Mouse (Mus musculus) MEL (cell line): ENCODE measurements around the gene Ccs. TPM values are rescaled to one million over a fixed set of nuclear protein-coding genes. Genes with fewer than 3 reads are reported as not detected.

ENCODE experiments used
- DNase-seq: peaks from one replicate; pipeline ENCODE4 v3.0.0; 2011; ENCODE audit warnings: low read depth, low spot score
- H3K27ac ChIP-seq: 2 replicates; pipeline ENCODE4 v1.5.1; 2012; ENCODE audit warnings: low read depth, mild to moderate bottlenecking, control low read depth, low read length, moderate library complexity; ENCODE audit not compliant: control insufficient read depth
- H3K27me3 ChIP-seq, 2 experiments: fragments of 150-350 bp in 1 of 2; sonication (generic) in 1 of 2; 2 replicates each; pipeline ENCODE4 v1.6.1; 2012; ENCODE audit warnings: low read length in 2 of 2, mild to moderate bottlenecking in 2 of 2, improper control_type of control experiment in 1 of 2, moderate library complexity in 1 of 2; ENCODE audit not compliant: insufficient read depth in 2 of 2, control insufficient read depth in 1 of 2
- H3K36me3 ChIP-seq, 2 experiments: 2 replicates each; pipeline ENCODE4 v1.6.1; 2012 to 2014; ENCODE audit warnings: low read length in 2 of 2, improper control_type of control experiment in 1 of 2, inconsistent platforms in 1 of 2, mild to moderate bottlenecking in 1 of 2; ENCODE audit not compliant: insufficient read depth in 2 of 2, control insufficient read depth in 1 of 2
- H3K4me1 ChIP-seq, 2 experiments: fragments of 150-350 bp in 1 of 2; sonication (generic) in 1 of 2; 2 replicates each; pipeline ENCODE4 v1.6.1; 2012; ENCODE audit warnings: low read length in 2 of 2, improper control_type of control experiment in 1 of 2, mild to moderate bottlenecking in 1 of 2; ENCODE audit not compliant: insufficient read depth in 2 of 2, control insufficient read depth in 1 of 2
- H3K4me3 ChIP-seq, 2 experiments: fragments of 150-350 bp in 1 of 2; sonication (generic) in 1 of 2; 2 replicates each; pipeline ENCODE4 v1.5.1; 2012; ENCODE audit warnings: low read depth in 2 of 2, low read length in 2 of 2, mild to moderate bottlenecking in 2 of 2, moderate library complexity in 2 of 2, control low read depth in 1 of 2, improper control_type of control experiment in 1 of 2; ENCODE audit not compliant: control insufficient read depth in 1 of 2, insufficient read depth in 1 of 2
- H3K79me2 ChIP-seq: 2 replicates; pipeline ENCODE4 v1.6.1; 2012; ENCODE audit warnings: mild to moderate bottlenecking, low read length, moderate library complexity; ENCODE audit not compliant: control insufficient read depth, poor library complexity, insufficient read depth
- H3K9ac ChIP-seq: 2 replicates; pipeline ENCODE4 v1.6.1; 2012; ENCODE audit warnings: low read depth, mild to moderate bottlenecking, control low read depth, low read length, moderate library complexity; ENCODE audit not compliant: control insufficient read depth, poor library complexity, severe bottlenecking
- H3K9me3 ChIP-seq: fragments of 150-350 bp; sonication (generic); replicated peaks from 2 replicates; pipeline ENCODE4 v1.6.1; 2012; ENCODE audit warnings: mild to moderate bottlenecking, low read length, improper control_type of control experiment, moderate library complexity; ENCODE audit not compliant: insufficient read depth
- BHLHE40 ChIP-seq: IDR thresholded peaks from 2 replicates; pipeline ENCODE4 v1.6.1; 2012; ENCODE audit warnings: low read depth, mild to moderate bottlenecking, inconsistent platforms, low read length, improper control_type of control experiment, borderline replicate concordance
- CHD1 ChIP-seq: IDR thresholded peaks from 2 replicates; pipeline ENCODE4 v1.6.1; 2012; ENCODE audit warnings: low read depth, mild to moderate bottlenecking, inconsistent platforms, low read length, improper control_type of control experiment
- CHD2 ChIP-seq: IDR thresholded peaks from 2 replicates; pipeline ENCODE4 v1.6.1; 2011; ENCODE audit warnings: low read length, improper control_type of control experiment
- CTCF ChIP-seq, 3 experiments: IDR thresholded peaks in 2 of 3; conservative IDR thresholded peaks in 1 of 3; 2 replicates each; pipeline ENCODE4 v1.5.1; 2011 to 2012; ENCODE audit warnings: low read length in 3 of 3, low read depth in 2 of 3, mild to moderate bottlenecking in 2 of 3, improper control_type of control experiment in 1 of 3, inconsistent platforms in 1 of 3, mixed read lengths in 1 of 3, moderate library complexity in 1 of 3; ENCODE audit not compliant: control insufficient read depth in 1 of 3, insufficient read depth in 1 of 3, poor library complexity in 1 of 3, severe bottlenecking in 1 of 3
- ETS1 ChIP-seq: IDR thresholded peaks from 2 replicates; pipeline ENCODE4 v1.6.1; 2012; ENCODE audit warnings: low read depth, mild to moderate bottlenecking, inconsistent platforms, low read length, improper control_type of control experiment, moderate library complexity
- GABPA ChIP-seq: IDR thresholded peaks from 2 replicates; pipeline ENCODE4 v1.6.1; 2012; ENCODE audit warnings: low read depth, mild to moderate bottlenecking, inconsistent platforms, low read length, improper control_type of control experiment, moderate library complexity
- HCFC1 ChIP-seq: IDR thresholded peaks from 2 replicates; pipeline ENCODE4 v1.6.1; 2012; ENCODE audit warnings: low read depth, mild to moderate bottlenecking, inconsistent platforms, low read length, improper control_type of control experiment, moderate library complexity
- KAT2A ChIP-seq: conservative IDR thresholded peaks from 2 replicates; pipeline ENCODE4 v1.6.1; 2012; ENCODE audit warnings: low read depth, low read length, improper control_type of control experiment, inconsistent platforms
- MAFK ChIP-seq: IDR thresholded peaks from 2 replicates; pipeline ENCODE4 v1.6.1; 2011; ENCODE audit warnings: low read depth, mild to moderate bottlenecking, low read length, improper control_type of control experiment, borderline replicate concordance
- MAX ChIP-seq: IDR thresholded peaks from 2 replicates; pipeline ENCODE4 v1.6.1; 2011; ENCODE audit warnings: low read length, improper control_type of control experiment
- MAZ ChIP-seq: IDR thresholded peaks from 2 replicates; pipeline ENCODE4 v1.6.1; 2012; ENCODE audit warnings: low read depth, mild to moderate bottlenecking, inconsistent platforms, low read length, improper control_type of control experiment
- MEF2A ChIP-seq: IDR thresholded peaks from 2 replicates; pipeline ENCODE4 v1.6.1; 2014; ENCODE audit warnings: low read depth, mild to moderate bottlenecking, inconsistent platforms, low read length, improper control_type of control experiment; ENCODE audit not compliant: poor library complexity, insufficient replicate concordance, severe bottlenecking; ENCODE audit errors: extremely low read depth
- MYC ChIP-seq: IDR thresholded peaks from 2 replicates; pipeline ENCODE4 v1.6.1; 2011; ENCODE audit warnings: low read depth, mild to moderate bottlenecking, low read length, improper control_type of control experiment, moderate library complexity
- NRF1 ChIP-seq: IDR thresholded peaks from 2 replicates; pipeline ENCODE4 v1.6.1; 2014; ENCODE audit warnings: low read depth, mild to moderate bottlenecking, inconsistent platforms, low read length, improper control_type of control experiment, moderate library complexity; ENCODE audit not compliant: poor library complexity, insufficient read depth, severe bottlenecking
- POLR2A ChIP-seq, 2 experiments: IDR thresholded peaks; 2 replicates each; pipeline ENCODE4 v1.6.1; 2011 to 2012; ENCODE audit warnings: low read length in 2 of 2, mild to moderate bottlenecking in 2 of 2, control low read depth in 1 of 2, improper control_type of control experiment in 1 of 2, low read depth in 1 of 2, moderate library complexity in 1 of 2; ENCODE audit not compliant: control insufficient read depth in 1 of 2, insufficient read depth in 1 of 2, poor library complexity in 1 of 2
- POLR2AphosphoS5 ChIP-seq: IDR thresholded peaks from 2 replicates; pipeline ENCODE4 v1.6.1; 2012; ENCODE audit warnings: low read depth, borderline replicate concordance, mild to moderate bottlenecking, inconsistent platforms, low read length, moderate library complexity, mixed read lengths
- RAD21 ChIP-seq: IDR thresholded peaks from 2 replicates; pipeline ENCODE4 v1.6.1; 2011; ENCODE audit warnings: mild to moderate bottlenecking, low read depth, low read length, improper control_type of control experiment
- RCOR1 ChIP-seq: IDR thresholded peaks from 2 replicates; pipeline ENCODE4 v1.6.1; 2012; ENCODE audit warnings: low read depth, mild to moderate bottlenecking, inconsistent platforms, low read length, improper control_type of control experiment
- SIN3A ChIP-seq: IDR thresholded peaks from 2 replicates; pipeline ENCODE4 v1.6.1; 2012; ENCODE audit warnings: low read length, improper control_type of control experiment, inconsistent platforms
- SMC3 ChIP-seq: IDR thresholded peaks from 2 replicates; pipeline ENCODE4 v1.6.1; 2011; ENCODE audit warnings: low read depth, low read length, improper control_type of control experiment
- USF1 ChIP-seq: IDR thresholded peaks from 2 replicates; pipeline ENCODE4 v1.6.1; 2014; ENCODE audit warnings: low read depth, mild to moderate bottlenecking, inconsistent platforms, low read length, improper control_type of control experiment, moderate library complexity
- ZC3H11A ChIP-seq: IDR thresholded peaks from 2 replicates; pipeline ENCODE4 v1.6.1; 2012; ENCODE audit warnings: low read depth, mild to moderate bottlenecking, inconsistent platforms, low read length, improper control_type of control experiment
- ZMIZ1 ChIP-seq: IDR thresholded peaks from 2 replicates; pipeline ENCODE4 v1.6.1; 2012; ENCODE audit warnings: low read depth, mild to moderate bottlenecking, inconsistent platforms, low read length, improper control_type of control experiment, moderate library complexity
- ZNF384 ChIP-seq: IDR thresholded peaks from 2 replicates; pipeline ENCODE4 v1.6.1; 2012; ENCODE audit warnings: low read depth, mild to moderate bottlenecking, inconsistent platforms, low read length, improper control_type of control experiment
- polyA plus RNA-seq, 2 experiments: library from polyadenylated mRNA; stranded (reverse) in 1 of 2; unstranded in 1 of 2; fragments of >175 nt in 1 of 2; fragments of >200 nt in 1 of 2; gene quantifications; 2 replicates each; pipeline versions ENCODE4 v1.2.1 to v1.2.4; 2012; ENCODE audit warnings: low replicate concordance in 2 of 2, low read depth in 1 of 2; ENCODE audit not compliant: insufficient read length in 2 of 2, insufficient read depth in 1 of 2, missing spikeins in 1 of 2
- total RNA-seq: library from RNA; depleted of rRNA; stranded (reverse); fragments of 300-350 nt; gene quantifications from 2 replicates; pipeline ENCODE4 v1.2.3, GENCODE M21; 2012

Gene Ccs
- total and polyA plus RNA-seq, 3 experiments: 48.3 to 56.6 TPM; not detected in 1

- TF ChIP-seq POLR2AphosphoS5 (no peak), ZNF384 (0 out of 2 replicates have a peak, but pooled peaks have one; percentile 15), POLR2A (IDR thresholded peaks at IDR 0.05; ENCODE audit: control insufficient read depth in 1 of 2, insufficient read depth in 1 of 2, low read depth in 1 of 2, low read length in 2 of 2, poor library complexity in 1 of 2) (no peak), BHLHE40 (no peak)
- TF ChIP-seq, all 39 proteins: peak for 1
- Histone ChIP-seq H3K79me2 (no peaks in the 10 kb centered on the region), H3K9ac (no peak overlapping the region), H3K27me3 (peaks cover 2 to 3% of the 10 kb centered on the region in 2 experiments; a peak in 3 of 4 replicates), H3K9me3 (no peaks in the 10 kb centered on the region), H3K4me1 (peaks cover 6 to 9% of the 10 kb centered on the region in 2 experiments; a peak in 3 of 4 replicates), H3K4me3 (no peak overlapping the region), H3K36me3 (peaks cover 0 to 10% of the 10 kb centered on the region in 2 experiments; a peak in 2 of 4 replicates), H3K27ac (no peak overlapping the region)
- no peak for DNase-seq
These were observed 11.1 kb upstream of the Ccs start for GRCm38 (mm10) chr19:4850281-4850680.

GRCm38 (mm10) chr19:4849800-4850199, 10.7 kb upstream of the Ccs start:
- no peak for DNase-seq
- Histone ChIP-seq H3K9ac (no peak overlapping the region), H3K27ac (no peak overlapping the region), H3K9me3 (no peaks in the 10 kb centered on the region), H3K4me1 (peaks cover 7 to 9% of the 10 kb centered on the region in 2 experiments; a peak in 3 of 4 replicates), H3K79me2 (no peaks in the 10 kb centered on the region), H3K4me3 (no peak overlapping the region), H3K36me3 (peaks cover 0 to 10% of the 10 kb centered on the region in 2 experiments; a peak in 2 of 4 replicates), H3K27me3 (peaks cover 2 to 3% of the 10 kb centered on the region in 2 experiments; a peak in 3 of 4 replicates)
- TF ChIP-seq CHD2 (no peak), CHD1 (no peak), MAFK (no peak), MAZ (no peak), NRF1 (no peak), MYC (no peak), RCOR1 (no peak), KAT2A (no peak), POLR2AphosphoS5 (no peak), ZMIZ1 (no peak)

GRCm38 (mm10) chr19:4847490-4847889, 8.4 kb upstream of the Ccs start:
- no peak overlapping the region for H3K4me3 ChIP-seq
- peaks cover 7 to 12% of the 10 kb centered on the region in 2 experiments; a peak in 3 of 4 replicates for H3K4me1 ChIP-seq
- H3K9me3 ChIP-seq: no peaks in the 10 kb centered on the region
- peaks cover 0 to 2% of the 10 kb centered on the region in 2 experiments; a peak in 3 of 4 replicates for H3K27me3 ChIP-seq
- H3K79me2 ChIP-seq: no peaks in the 10 kb centered on the region
- no peak overlapping the region for H3K9ac ChIP-seq
- peak; percentile 82 for DNase-seq
- H3K36me3 ChIP-seq: peaks cover 0 to 10% of the 10 kb centered on the region in 2 experiments; a peak in 2 of 4 replicates
- H3K27ac ChIP-seq: no peak overlapping the region
- TF ChIP-seq GABPA (no peak), POLR2AphosphoS5 (no peak), CTCF (IDR thresholded peaks at IDR 0.05 in 2 of 3, conservative IDR thresholded peaks at IDR 0.05 in 1 of 3; ENCODE audit: control insufficient read depth in 1 of 3, insufficient read depth in 1 of 3, low read depth in 2 of 3, low read length in 3 of 3, poor library complexity in 1 of 3, severe bottlenecking in 1 of 3) (peak; percentile 69 to 80 (median 71)), MAX (no peak), USF1 (no peak), MEF2A (no peak), RAD21 (peak; percentile 74), SMC3 (peak; percentile 91), SIN3A (peak; percentile 50; the same call in 1 of the 2 replicates), ETS1 (no peak), ZC3H11A (peak; percentile 82), MAFK (no peak), KAT2A (no peak), CHD2 (no peak), MAZ (no peak), HCFC1 (no peak), MYC (no peak)
